Mouse (Mus musculus) lung, embryonic 15.5 days (tissue): ENCODE measurements around the gene Fgf18. TPM values are rescaled to one million over a fixed set of nuclear protein-coding genes. Genes with fewer than 3 reads are reported as not detected.
A peak's percentile ranks its signal among the peaks of the same experiment; 100 is the strongest.

Source experiments
- ATAC-seq: fragments of 200-750 bp; cut with Nextera tagmentation; 2 replicates; pipeline ENCODE4 v1.8.0; 2017; ENCODE audit warnings: moderate number of reproducible peaks, borderline replicate concordance; ENCODE audit not compliant: low FRiP score, low TSS enrichment; ENCODE audit errors: extremely low read depth
- H3K27ac ChIP-seq: fragments of 300-500 bp; sonication (generic); 2 replicates; pipeline ENCODE4 v1.5.1; 2015; ENCODE audit warnings: moderate library complexity, mild to moderate bottlenecking, inconsistent platforms
- H3K27me3 ChIP-seq: fragments of 300-500 bp; sonication (generic); 2 replicates; pipeline ENCODE4 v1.6.1; 2015; ENCODE audit warnings: inconsistent platforms
- H3K36me3 ChIP-seq: fragments of 300-500 bp; sonication (generic); 2 replicates; pipeline ENCODE4 v1.6.1; 2015; ENCODE audit warnings: inconsistent platforms
- H3K4me1 ChIP-seq: fragments of 300-500 bp; sonication (generic); 2 replicates; pipeline ENCODE4 v1.6.1; 2015; ENCODE audit warnings: inconsistent platforms
- H3K4me2 ChIP-seq: fragments of 300-500 bp; sonication (generic); 2 replicates; pipeline ENCODE4 v1.6.1; 2015; ENCODE audit warnings: inconsistent platforms, mild to moderate bottlenecking, moderate library complexity
- H3K4me3 ChIP-seq: fragments of 300-500 bp; sonication (generic); 2 replicates; pipeline ENCODE4 v1.5.1; 2015; ENCODE audit warnings: mild to moderate bottlenecking, inconsistent platforms
- H3K9ac ChIP-seq: fragments of 300-500 bp; sonication (generic); 2 replicates; pipeline ENCODE4 v1.6.1; 2015; ENCODE audit warnings: inconsistent platforms
- H3K9me3 ChIP-seq: fragments of 300-500 bp; sonication (generic); 2 replicates; pipeline ENCODE4 v1.6.1; 2016; ENCODE audit warnings: inconsistent platforms
- WGBS: fragments of 180-500 bp; shearing (Covaris S2); methylation state at CpG from one replicate; pipeline ENCODE4 v1.1.7; 2015; 5-methylcytosine and 5-hydroxymethylcytosine counted together
- polyA plus RNA-seq: library from polyadenylated mRNA; unstranded; fragments of >200 nt; fragmentation: Nextera tagmentation; extraction: Ambion mirVana; gene quantifications from 2 replicates; pipeline ENCODE4 v1.2.1, GENCODE M21; 2015

Gene Fgf18
- polyA plus RNA-seq, 1 experiment from 2014 or later, result 11.1 TPM

DNA sequence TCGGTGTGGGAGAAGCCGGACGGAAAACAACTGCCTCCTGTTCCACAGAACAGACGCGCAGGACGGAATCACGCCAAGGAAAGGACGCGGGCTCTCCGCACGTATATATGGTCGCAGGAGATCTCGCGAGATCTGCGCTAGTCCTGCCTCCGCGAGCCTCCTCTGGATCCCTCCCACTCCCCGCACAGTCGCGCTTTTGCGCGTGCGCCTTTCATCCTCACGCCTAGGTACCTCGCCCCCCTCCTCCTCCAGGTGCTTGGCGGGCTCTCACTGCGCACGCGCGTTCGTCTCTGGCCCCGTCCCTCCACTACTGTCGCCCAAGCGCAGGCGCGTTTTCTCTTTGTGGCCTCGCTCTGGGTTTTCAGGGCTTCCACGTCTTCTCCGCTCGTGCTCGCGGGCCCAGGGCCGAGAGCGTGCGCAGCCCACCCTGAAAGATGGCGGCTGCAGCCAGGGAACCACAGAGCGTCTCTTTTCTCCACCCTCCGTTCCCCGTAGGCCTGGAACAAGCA lies 15.9 kb upstream of the Fgf18 start, which contains the start of gene Npm1:
Gene Npm1, minus strand, starts transcription at position 209 of the 509 bp plus-strand sequence.
- Histone ChIP-seq H3K9me3 (no peaks in the 10 kb centered on the region), H3K27ac (peak within 1 kb of the TSS; percentile 91), H3K4me2 (peak within 1 kb of the TSS; percentile 73), H3K4me1 (peaks cover 15% of the 10 kb centered on the region), H3K9ac (peak within 1 kb of the TSS; percentile 92), H3K36me3 (peaks cover 30% of the 10 kb centered on the region), H3K4me3 (peak within 1 kb of the TSS; percentile 98), H3K27me3 (no peaks in the 10 kb centered on the region)
- peak; percentile 97 for ATAC-seq
- 3% methylated on average over 49 of the region's 49 CpGs for WGBS

GRCm38 (mm10) chr11:33162211-33162997 lies 15.2 kb upstream of the Fgf18 start:
- peak overlapping the region; percentile 98 for H3K4me3 ChIP-seq
- no peaks in the 10 kb centered on the region for H3K27me3 ChIP-seq
- H3K4me2 ChIP-seq, result peak overlapping the region; percentile 73
- ATAC-seq, result peak; percentile 62
- H3K36me3 ChIP-seq, result peaks cover 36% of the 10 kb centered on the region
- no peaks in the 10 kb centered on the region for H3K9me3 ChIP-seq
- peaks cover 15% of the 10 kb centered on the region for H3K4me1 ChIP-seq
- peak overlapping the region; percentile 91 for H3K27ac ChIP-seq
- peak overlapping the region; percentile 92 for H3K9ac ChIP-seq
- 2% methylated on average over 53 of the region's 53 CpGs for WGBS

DNA sequence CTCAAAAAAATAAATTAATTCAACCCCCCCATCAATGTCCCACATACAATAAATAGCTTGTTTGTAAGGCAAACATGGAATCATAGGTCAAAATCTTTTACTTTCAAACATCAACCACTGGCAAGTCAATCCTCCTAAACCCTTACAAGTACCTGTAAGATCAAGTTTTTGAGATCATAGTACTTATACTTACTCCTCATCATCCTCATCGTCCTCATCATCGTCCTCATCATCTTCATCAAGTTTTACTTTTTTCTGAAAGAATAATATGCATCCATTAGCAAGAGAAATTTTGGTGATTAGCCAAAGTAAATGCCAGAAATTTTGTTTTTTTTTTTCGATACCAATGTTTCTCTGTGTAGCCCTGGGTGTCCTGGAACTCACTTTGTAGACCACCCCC lies 12.5 kb upstream of the Fgf18 start:
- peaks cover 49% of the 10 kb centered on the region for H3K36me3 ChIP-seq
- no peak overlapping the region for H3K9ac ChIP-seq
- WGBS, result 84% methylated on average over 3 of the region's 3 CpGs
- H3K4me3 ChIP-seq, result no peak overlapping the region
- H3K27ac ChIP-seq, result no peak overlapping the region
- peaks cover 15% of the 10 kb centered on the region for H3K4me1 ChIP-seq
- no peak overlapping the region for H3K4me2 ChIP-seq
- no peaks in the 10 kb centered on the region for H3K9me3 ChIP-seq
- H3K27me3 ChIP-seq, result no peaks in the 10 kb centered on the region
- no peak for ATAC-seq

- H3K27me3 ChIP-seq, result no peaks in the 10 kb centered on the region
Observed at GRCm38 (mm10) chr11:33157453-33158196, 10.4 kb upstream of the Fgf18 start.

DNA sequence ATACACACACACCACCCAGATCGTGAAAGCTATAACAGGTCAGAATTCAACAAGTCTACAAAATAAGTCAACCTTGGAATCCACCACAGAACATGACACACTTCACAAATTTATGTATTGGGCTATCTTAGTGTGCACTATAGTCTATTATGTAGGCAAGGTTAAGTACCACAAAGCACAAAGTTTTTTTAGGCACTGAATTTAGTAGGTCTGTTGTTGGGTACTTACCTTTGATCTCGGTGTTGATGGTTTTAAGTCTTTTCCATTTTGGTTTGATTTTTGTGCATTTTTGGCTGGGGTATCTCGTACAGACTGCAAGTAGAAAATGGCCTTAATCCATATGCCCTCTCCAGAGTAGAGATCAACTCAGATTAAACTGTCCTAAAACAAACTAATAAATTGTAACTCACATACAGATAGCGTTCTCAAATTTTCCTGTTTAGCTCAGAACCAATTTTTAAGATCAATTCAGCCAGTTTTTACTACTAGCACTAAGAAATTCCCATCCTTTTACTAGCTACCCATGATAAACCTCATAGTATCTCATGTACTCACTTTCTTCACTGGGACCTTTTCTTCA lies 9.3 kb upstream of the Fgf18 start:
- ATAC-seq, result no peak
- H3K4me2 ChIP-seq, result no peak overlapping the region
- H3K9ac ChIP-seq, result no peak overlapping the region
- H3K27me3 ChIP-seq, result no peaks in the 10 kb centered on the region
- H3K36me3 ChIP-seq, result peaks cover 73% of the 10 kb centered on the region
- H3K4me1 ChIP-seq, result peaks cover 12% of the 10 kb centered on the region
- 70% methylated on average over 4 of the region's 4 CpGs for WGBS
- no peaks in the 10 kb centered on the region for H3K9me3 ChIP-seq
- H3K27ac ChIP-seq, result no peak overlapping the region
- no peak overlapping the region for H3K4me3 ChIP-seq

More at GRCm38 (mm10) chr11:33157453-33158196, 10.4 kb upstream of the Fgf18 start:
- no peak overlapping the region for H3K27ac ChIP-seq
- peaks cover 65% of the 10 kb centered on the region for H3K36me3 ChIP-seq
- 75% methylated on average over 2 of the region's 2 CpGs for WGBS
- H3K4me1 ChIP-seq, result peaks cover 12% of the 10 kb centered on the region
- no peak overlapping the region for H3K9ac ChIP-seq
- ATAC-seq, result no peak
- H3K9me3 ChIP-seq, result no peaks in the 10 kb centered on the region
- no peak overlapping the region for H3K4me3 ChIP-seq
- H3K4me2 ChIP-seq, result no peak overlapping the region

- H3K27ac ChIP-seq, result no peak overlapping the region
- 73% methylated on average over 3 of the region's 3 CpGs for WGBS
- no peak overlapping the region for H3K4me3 ChIP-seq
- H3K27me3 ChIP-seq, result no peaks in the 10 kb centered on the region
- H3K4me1 ChIP-seq, result no peaks in the 10 kb centered on the region
- no peaks in the 10 kb centered on the region for H3K9me3 ChIP-seq
- H3K4me2 ChIP-seq, result no peak overlapping the region
- ATAC-seq, result no peak
- peaks cover 76% of the 10 kb centered on the region for H3K36me3 ChIP-seq
- H3K9ac ChIP-seq, result no peak overlapping the region
Observed at GRCm38 (mm10) chr11:33154459-33154858, 7.3 kb upstream of the Fgf18 start.

DNA sequence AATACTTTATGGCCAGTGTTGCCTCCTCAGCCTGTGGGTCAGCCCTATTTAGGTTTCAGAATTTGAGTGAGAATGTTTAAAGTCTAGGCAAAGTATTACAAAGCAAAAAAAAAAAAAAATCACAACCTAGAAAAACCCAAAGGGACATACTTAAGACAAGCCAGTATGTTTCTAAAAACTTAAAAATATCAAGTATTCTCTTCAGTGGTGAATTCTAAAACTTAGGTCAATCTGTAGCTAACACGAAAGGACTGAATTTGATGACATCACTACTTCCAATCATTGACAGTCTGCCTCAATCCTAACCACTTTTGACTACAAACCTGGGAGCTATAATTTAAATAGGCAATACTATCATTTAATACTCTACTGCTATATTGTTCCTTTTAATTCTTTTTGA lies 5.8 kb upstream of the Fgf18 start:
- H3K27ac ChIP-seq, result no peak overlapping the region
- no peak overlapping the region for H3K9ac ChIP-seq
- H3K36me3 ChIP-seq, result peaks cover 61% of the 10 kb centered on the region
- H3K4me2 ChIP-seq, result no peak overlapping the region
- H3K4me3 ChIP-seq, result no peak overlapping the region
- 85% methylated on average over 1 of the region's 1 CpGs for WGBS
- peaks cover 8% of the 10 kb centered on the region for H3K4me1 ChIP-seq
- no peaks in the 10 kb centered on the region for H3K9me3 ChIP-seq
- no peaks in the 10 kb centered on the region for H3K27me3 ChIP-seq
- ATAC-seq, result no peak

DNA sequence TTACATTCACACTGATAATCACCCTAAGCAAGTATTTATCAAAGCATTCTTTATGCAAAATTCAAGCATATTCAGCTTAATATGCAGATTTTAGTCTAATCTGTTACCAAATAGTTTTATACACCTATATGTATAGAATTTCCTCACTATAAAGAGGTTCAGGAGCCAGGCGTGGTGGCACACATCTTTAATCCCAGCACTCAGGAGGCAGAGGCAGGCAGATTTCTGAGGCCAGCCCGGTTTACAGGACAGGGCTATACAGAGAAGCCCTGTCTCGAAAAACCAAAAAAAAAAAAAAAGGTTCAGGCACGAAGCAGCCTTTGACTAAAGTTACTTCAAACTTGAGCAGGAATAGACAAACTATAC lies 4.6 kb upstream of the Fgf18 start:
- Histone ChIP-seq H3K4me2 (no peak overlapping the region), H3K9me3 (no peaks in the 10 kb centered on the region), H3K27me3 (peaks cover 9% of the 10 kb centered on the region), H3K4me3 (no peak overlapping the region), H3K9ac (no peak overlapping the region), H3K36me3 (peaks cover 51% of the 10 kb centered on the region), H3K4me1 (peaks cover 20% of the 10 kb centered on the region), H3K27ac (no peak overlapping the region)
- WGBS, result 77% methylated on average over 4 of the region's 4 CpGs
- ATAC-seq, result no peak

DNA sequence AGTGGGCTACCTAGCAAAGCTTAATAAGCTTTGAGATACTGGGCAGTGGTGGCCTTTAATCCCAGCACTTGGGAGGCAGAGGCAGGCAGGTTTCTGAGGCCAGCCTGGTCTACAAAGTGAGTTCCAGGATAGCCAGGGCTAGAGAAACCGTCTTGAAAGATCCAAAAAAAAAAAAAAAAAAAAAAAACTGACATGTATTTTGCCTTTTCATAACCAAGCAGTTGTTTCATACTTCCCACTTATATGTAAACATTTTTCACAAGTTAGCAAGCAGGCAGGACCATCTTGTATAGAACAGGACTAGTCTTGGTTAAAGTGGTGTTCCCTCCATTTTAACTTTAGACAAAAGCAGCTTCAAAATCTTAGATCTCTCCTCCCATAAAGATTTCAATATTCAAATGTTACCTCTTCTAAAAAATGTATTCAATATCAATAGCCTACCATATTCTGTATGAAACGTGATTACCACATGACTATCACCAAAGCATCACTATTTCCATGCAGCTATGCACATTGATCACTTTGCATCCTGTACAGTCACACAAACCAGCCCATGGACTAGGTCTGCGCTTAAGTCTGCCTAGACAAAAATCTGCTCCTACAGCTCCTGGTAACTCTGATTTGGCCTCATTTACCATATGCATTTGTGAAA lies 4.1 kb upstream of the Fgf18 start:
- Histone ChIP-seq H3K9ac (no peak overlapping the region), H3K27me3 (peaks cover 13% of the 10 kb centered on the region), H3K36me3 (peaks cover 46% of the 10 kb centered on the region), H3K27ac (no peak overlapping the region), H3K4me3 (no peak overlapping the region), H3K4me2 (no peak overlapping the region), H3K9me3 (no peaks in the 10 kb centered on the region), H3K4me1 (peaks cover 23% of the 10 kb centered on the region)
- WGBS, result 62% methylated on average over 3 of the region's 3 CpGs
- no peak for ATAC-seq

- Histone ChIP-seq H3K4me2 (no peak overlapping the region), H3K36me3 (peaks cover 42% of the 10 kb centered on the region), H3K27me3 (peaks cover 15% of the 10 kb centered on the region), H3K27ac (no peak overlapping the region), H3K4me3 (no peak overlapping the region), H3K9ac (no peak overlapping the region), H3K4me1 (peaks cover 29% of the 10 kb centered on the region), H3K9me3 (no peaks in the 10 kb centered on the region)
- no peak for ATAC-seq
Observed at GRCm38 (mm10) chr11:33150364-33150763, 3.2 kb upstream of the Fgf18 start.

DNA sequence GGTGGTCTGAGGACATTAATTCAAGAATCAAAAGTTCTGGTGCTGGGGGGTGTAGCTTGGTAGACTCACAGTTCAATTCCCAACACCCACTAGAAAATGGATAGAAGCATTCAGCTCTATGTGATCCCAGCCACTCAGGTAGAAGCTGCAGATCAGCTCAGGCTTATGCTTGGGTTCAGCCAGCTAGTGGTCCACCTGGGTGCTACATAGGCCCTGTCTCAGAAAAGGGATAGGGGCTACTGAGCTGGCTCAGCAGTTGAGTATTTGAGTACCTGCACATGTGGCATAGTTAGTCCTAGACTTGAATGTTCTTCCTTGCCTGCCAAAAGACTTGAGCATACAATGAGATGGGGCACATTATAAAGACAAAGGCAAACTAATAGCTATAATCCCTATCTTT lies 2.3 kb upstream of the Fgf18 start:
- ATAC-seq, result no peak
- peaks cover 39% of the 10 kb centered on the region for H3K4me1 ChIP-seq
- H3K9ac ChIP-seq, result no peak overlapping the region
- no peak overlapping the region for H3K4me2 ChIP-seq
- H3K27ac ChIP-seq, result no peak overlapping the region
- no peaks in the 10 kb centered on the region for H3K9me3 ChIP-seq
- no peak overlapping the region for H3K4me3 ChIP-seq
- H3K27me3 ChIP-seq, result peaks cover 22% of the 10 kb centered on the region
- H3K36me3 ChIP-seq, result peaks cover 41% of the 10 kb centered on the region
